Mouse (Mus musculus): Measurements from ENCODE around the gene Adcy1. TPM values are rescaled to one million over a fixed set of nuclear protein-coding genes. Genes with fewer than 3 reads are reported as not detected.

Gene Adcy1
- polyA plus RNA-seq, 1 experiment from 2014 or later, result 0.89 TPM

DNA sequence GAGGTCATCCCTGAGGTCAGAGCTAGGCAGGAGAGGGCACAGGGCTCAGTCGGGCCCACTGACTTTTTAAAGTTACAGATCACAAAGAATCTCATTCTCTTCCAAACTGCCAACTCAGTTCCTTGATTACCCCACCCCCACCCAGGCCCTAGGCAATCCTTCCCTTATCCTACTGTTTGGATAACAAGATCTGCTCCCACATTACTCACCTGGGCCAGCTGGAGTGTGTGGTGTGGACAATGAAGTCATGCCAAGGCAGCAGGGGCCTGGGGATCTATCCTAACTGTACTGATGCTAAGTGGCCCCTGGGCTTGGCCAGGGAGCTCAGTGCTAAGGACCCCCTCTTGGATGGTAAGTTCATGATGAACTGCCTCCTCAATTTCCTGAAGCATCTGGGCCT, 121.1 kb downstream of the Adcy1 start:
- H3K27me3 ChIP-seq, result no peaks in the 10 kb centered on the region
- H3K36me3 ChIP-seq, result no peaks in the 10 kb centered on the region
- no peak overlapping the region for H3K4me3 ChIP-seq (replicated peaks)
- no peak overlapping the region for H3K27ac ChIP-seq
- no peak overlapping the region for H3K4me2 ChIP-seq
- no peak overlapping the region for H3K9ac ChIP-seq (replicated peaks)
- no peak for ATAC-seq (ENCODE audit: insufficient number of reproducible peaks, insufficient read depth, low FRiP score, low TSS enrichment, low read depth)
- no peaks in the 10 kb centered on the region for H3K4me1 ChIP-seq (replicated peaks)
- no peaks in the 10 kb centered on the region for H3K9me3 ChIP-seq
- WGBS, result 33% methylated on average over 1 of the region's 1 CpGs

DNA sequence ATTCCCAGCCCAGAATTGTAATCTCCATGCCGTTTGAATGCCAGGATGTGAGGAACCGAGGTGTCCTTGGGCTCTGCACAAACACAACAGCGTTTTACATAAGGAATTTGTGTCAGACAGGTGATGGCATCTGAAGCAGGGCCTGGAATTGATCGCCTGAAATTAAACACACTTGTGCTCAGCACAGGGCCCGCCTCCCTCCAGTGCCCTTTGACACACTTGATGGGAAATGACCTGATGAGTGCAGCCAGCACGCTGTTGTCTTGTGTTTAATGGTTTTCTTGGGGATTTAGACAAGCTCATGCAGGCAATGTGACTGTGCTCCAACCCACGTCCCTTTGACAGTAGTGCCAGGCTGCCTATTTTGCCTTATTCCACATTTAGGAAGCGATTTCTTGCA, 124.2 kb downstream of the Adcy1 start:
- no peak overlapping the region for H3K27ac ChIP-seq
- H3K36me3 ChIP-seq, result no peaks in the 10 kb centered on the region
- no peak overlapping the region for H3K4me2 ChIP-seq
- H3K4me1 ChIP-seq (replicated peaks), result peaks cover 3% of the 10 kb centered on the region; the same call in 1 of the 2 replicates
- H3K9ac ChIP-seq (replicated peaks), result no peak overlapping the region
- ATAC-seq (ENCODE audit: insufficient number of reproducible peaks, insufficient read depth, low FRiP score, low TSS enrichment, low read depth), result no peak
- no peaks in the 10 kb centered on the region for H3K27me3 ChIP-seq
- H3K9me3 ChIP-seq, result no peaks in the 10 kb centered on the region
- H3K4me3 ChIP-seq (replicated peaks), result no peak overlapping the region
- 35% methylated on average over 8 of the region's 8 CpGs for WGBS

DNA sequence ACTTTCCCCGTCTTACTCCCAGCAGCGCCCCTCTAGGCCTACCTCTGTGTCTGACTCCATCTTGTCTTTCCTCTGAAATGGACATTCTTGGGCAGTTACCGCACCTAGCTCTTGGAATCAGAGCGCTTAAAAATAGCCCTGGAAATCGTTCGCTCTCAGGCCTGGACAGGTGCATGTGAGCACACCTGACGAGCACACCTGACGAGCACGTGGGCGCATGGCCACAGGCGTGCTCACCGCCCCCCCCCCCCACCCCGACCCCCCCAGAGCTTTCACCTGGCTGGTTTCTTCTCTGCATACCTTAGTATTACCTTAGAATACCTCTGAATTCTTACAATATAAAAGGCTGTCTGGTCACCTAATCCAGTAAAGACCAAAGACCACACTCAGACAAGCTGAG, 125.2 kb downstream of the Adcy1 start, which contains the start of gene Gm11985:
TSS of gene Gm11985 (minus strand) at position 101 of the 400 bp plus-strand sequence.
- Histone ChIP-seq H3K9me3 (no peaks in the 10 kb centered on the region), H3K27ac (no peak within 1 kb of the TSS), H3K4me1 (replicated peaks) (peaks cover 3% of the 10 kb centered on the region; the same call in 1 of the 2 replicates), H3K4me3 (replicated peaks) (no peak within 1 kb of the TSS), H3K36me3 (no peaks in the 10 kb centered on the region), H3K4me2 (no peak within 1 kb of the TSS), H3K9ac (replicated peaks) (no peak within 1 kb of the TSS), H3K27me3 (no peaks in the 10 kb centered on the region)
- 86% methylated on average over 13 of the region's 13 CpGs for WGBS
- no peak for ATAC-seq (ENCODE audit: insufficient number of reproducible peaks, insufficient read depth, low FRiP score, low TSS enrichment, low read depth)

DNA sequence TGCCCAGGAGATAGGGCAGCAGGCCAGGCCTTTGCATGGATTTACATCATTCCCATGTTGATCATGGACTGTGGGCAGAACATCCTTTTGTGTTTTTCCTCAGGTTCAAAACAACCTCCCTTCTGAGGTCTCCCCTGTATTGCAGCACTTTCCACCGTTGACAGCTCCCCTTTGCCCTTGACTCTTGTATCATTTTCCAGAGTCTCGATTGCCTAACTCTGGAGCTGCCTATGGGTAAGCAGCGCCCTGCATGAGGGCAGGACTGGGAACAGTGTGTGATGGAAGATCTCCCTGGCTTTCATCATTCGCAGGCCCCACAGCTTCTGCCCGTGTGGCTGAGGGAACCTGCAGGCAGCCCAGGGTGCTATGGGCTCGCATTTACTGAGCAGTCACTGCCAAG, 129.4 kb downstream of the Adcy1 start:
- Histone ChIP-seq H3K27me3 (no peaks in the 10 kb centered on the region), H3K4me1 (replicated peaks) (peaks cover 3% of the 10 kb centered on the region; the same call in 1 of the 2 replicates), H3K4me2 (no peak overlapping the region), H3K9ac (replicated peaks) (no peak overlapping the region), H3K27ac (no peak overlapping the region), H3K36me3 (no peaks in the 10 kb centered on the region), H3K9me3 (no peaks in the 10 kb centered on the region), H3K4me3 (replicated peaks) (no peak overlapping the region)
- 43% methylated on average over 6 of the region's 6 CpGs for WGBS
- ATAC-seq (ENCODE audit: insufficient number of reproducible peaks, insufficient read depth, low FRiP score, low TSS enrichment, low read depth), result no peak

DNA sequence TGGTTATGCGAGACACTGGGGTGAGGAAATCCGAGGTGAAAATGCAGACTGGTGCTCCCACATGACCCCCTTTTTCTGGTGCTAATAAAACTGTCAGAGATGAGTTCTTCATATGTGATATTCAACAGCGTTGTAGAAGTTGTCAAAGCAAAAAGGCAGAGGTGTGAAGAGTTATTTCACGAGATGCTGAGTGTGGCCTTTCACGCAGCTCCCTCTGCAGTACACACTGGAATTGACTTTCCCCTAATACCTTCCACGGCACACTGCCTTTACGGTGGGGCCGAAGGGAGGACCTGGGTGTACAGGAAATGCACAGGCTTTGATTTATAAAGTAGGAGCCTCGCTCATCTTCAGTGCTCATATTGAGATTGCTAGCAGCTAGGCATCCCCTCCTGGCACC, 129.8 kb downstream of the Adcy1 start:
- no peak overlapping the region for H3K4me2 ChIP-seq
- H3K27me3 ChIP-seq, result no peaks in the 10 kb centered on the region
- no peak overlapping the region for H3K27ac ChIP-seq
- ATAC-seq (ENCODE audit: insufficient number of reproducible peaks, insufficient read depth, low FRiP score, low TSS enrichment, low read depth), result no peak
- no peak overlapping the region for H3K9ac ChIP-seq (replicated peaks)
- WGBS, result 58% methylated on average over 9 of the region's 9 CpGs
- H3K9me3 ChIP-seq, result no peaks in the 10 kb centered on the region
- H3K4me3 ChIP-seq (replicated peaks), result no peak overlapping the region
- peaks cover 3% of the 10 kb centered on the region; the same call in 1 of the 2 replicates for H3K4me1 ChIP-seq (replicated peaks)
- H3K36me3 ChIP-seq, result no peaks in the 10 kb centered on the region

DNA sequence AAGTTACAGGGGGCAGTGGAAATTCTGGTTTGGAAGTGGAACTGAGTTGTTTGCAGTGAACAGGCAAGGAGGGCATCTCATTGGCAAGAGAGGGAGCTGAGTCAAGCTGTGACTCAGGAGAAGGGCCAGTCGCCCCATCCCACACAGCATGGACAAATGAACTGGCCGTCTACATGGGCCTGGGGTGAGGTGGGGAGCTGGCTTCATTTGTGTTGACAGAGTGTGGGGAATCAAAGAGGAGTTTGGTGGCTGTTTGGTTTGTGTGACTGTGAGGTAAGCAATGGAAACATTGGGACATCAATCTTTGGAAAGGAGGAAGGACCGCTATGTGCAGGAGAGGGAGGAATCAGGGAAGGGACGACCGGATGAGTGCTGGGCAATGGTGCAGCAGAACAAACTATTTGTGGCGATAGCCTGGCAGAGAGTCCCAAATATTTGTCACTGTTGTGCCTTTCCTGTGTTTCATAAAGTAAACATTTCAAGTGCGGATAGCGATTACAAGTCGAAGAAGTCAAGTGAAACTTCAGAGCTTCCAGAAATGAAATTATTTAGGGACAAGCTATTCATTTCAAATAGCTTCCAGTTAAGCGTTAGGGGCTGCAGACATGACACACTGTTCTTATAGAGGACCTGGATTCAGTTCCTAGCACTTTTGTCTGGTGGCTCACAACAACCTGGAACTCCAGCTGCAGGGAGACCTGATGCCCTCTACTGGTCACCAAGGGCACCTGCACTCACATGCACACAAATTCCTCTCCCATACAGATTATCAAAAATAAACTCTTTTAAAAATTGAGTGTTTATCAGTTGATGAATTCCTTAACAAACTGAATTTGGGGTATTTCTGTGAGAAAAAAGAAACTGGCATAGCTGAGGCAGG, 131.4 kb downstream of the Adcy1 start:
- Histone ChIP-seq H3K36me3 (no peaks in the 10 kb centered on the region), H3K9ac (replicated peaks) (no peak overlapping the region), H3K4me1 (replicated peaks) (peaks cover 3% of the 10 kb centered on the region; the same call in 1 of the 2 replicates), H3K27ac (no peak overlapping the region), H3K27me3 (no peaks in the 10 kb centered on the region), H3K4me2 (no peak overlapping the region), H3K4me3 (replicated peaks) (no peak overlapping the region), H3K9me3 (no peaks in the 10 kb centered on the region)
- no peak for ATAC-seq (ENCODE audit: insufficient number of reproducible peaks, insufficient read depth, low FRiP score, low TSS enrichment, low read depth)
- WGBS, result 93% methylated on average over 10 of the region's 10 CpGs

DNA sequence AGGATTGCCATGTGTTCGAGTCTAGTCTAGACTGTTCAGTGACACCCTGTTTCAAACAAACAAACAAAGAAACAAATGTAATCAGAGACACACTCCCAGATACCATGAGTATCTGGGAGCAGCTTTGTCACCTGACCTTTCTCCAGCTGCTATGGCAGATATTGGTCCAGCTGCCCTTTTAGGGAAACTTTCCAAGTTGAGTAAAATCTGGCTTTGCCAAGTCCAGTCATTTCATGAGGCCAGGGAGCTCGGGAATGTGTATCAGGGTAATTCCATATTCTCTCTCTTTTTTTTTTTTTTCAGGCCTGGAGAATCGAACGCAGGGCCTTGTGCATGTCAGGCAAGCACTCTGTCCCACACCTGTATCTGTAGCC, 132.0 kb downstream of the Adcy1 start:
- no peak overlapping the region for H3K4me3 ChIP-seq (replicated peaks)
- H3K4me1 ChIP-seq (replicated peaks), result no peaks in the 10 kb centered on the region
- H3K9me3 ChIP-seq, result no peaks in the 10 kb centered on the region
- no peak for ATAC-seq (ENCODE audit: insufficient number of reproducible peaks, insufficient read depth, low FRiP score, low TSS enrichment, low read depth)
- WGBS, result 84% methylated on average over 4 of the region's 4 CpGs
- H3K4me2 ChIP-seq, result no peak overlapping the region
- H3K27me3 ChIP-seq, result no peaks in the 10 kb centered on the region
- no peaks in the 10 kb centered on the region for H3K36me3 ChIP-seq
- H3K27ac ChIP-seq, result no peak overlapping the region
- no peak overlapping the region for H3K9ac ChIP-seq (replicated peaks)

DNA sequence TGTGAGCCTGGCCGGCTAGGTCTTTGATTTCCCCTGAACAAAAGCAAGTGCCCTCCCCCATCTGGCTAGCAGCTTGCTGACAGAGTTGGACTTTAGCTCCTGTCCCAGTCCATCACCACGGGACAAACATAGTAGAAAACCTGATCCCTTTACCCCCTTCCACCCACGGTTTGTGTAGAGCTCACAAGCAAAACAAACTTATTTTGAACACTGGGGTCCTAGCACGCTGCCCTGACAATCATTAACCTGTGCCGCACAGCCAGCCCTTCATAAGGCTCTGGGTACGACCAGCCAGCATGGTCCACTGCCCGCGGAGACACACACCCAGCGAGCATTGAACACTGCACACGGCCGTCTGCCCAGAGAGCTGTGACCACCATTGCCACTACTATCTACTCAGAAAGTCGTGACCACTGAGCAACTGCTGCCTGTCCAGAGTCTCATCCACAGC, 134.2 kb downstream of the Adcy1 start, which contains the start of gene Igfbp1:
TSS of gene Igfbp1 (plus strand) at position 292 of the 451 bp plus-strand sequence.
- H3K9me3 ChIP-seq, result no peaks in the 10 kb centered on the region
- H3K4me1 ChIP-seq (replicated peaks), result no peaks in the 10 kb centered on the region
- no peaks in the 10 kb centered on the region for H3K27me3 ChIP-seq
- no peak within 1 kb of the TSS for H3K4me2 ChIP-seq
- 72% methylated on average over 12 of the region's 12 CpGs for whole genome bisulfite sequencing
- no peak for ATAC-seq (ENCODE audit: insufficient number of reproducible peaks, insufficient read depth, low FRiP score, low TSS enrichment, low read depth)
- no peak within 1 kb of the TSS for H3K9ac ChIP-seq (replicated peaks)
- no peaks in the 10 kb centered on the region for H3K36me3 ChIP-seq
- H3K27ac ChIP-seq, result no peak within 1 kb of the TSS
- H3K4me3 ChIP-seq (replicated peaks), result no peak within 1 kb of the TSS

DNA sequence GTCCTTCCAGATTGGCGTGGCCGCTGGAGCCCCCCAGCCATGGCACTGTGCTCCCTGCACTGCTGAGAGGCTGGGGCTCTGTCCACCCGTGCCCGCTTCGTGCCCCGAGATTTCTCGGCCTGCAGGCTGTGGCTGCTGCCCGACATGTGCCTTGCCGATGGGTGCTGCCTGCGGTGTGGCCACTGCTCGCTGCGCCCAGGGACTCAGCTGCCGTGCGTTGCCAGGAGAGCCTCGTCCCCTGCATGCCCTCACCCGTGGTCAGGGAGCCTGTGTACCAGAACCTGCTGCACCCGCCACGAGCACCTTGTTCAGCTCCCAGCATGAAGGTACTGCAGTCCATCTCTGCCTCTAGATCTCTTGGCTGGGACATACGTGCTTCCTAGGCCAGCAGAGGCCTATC, 134.7 kb downstream of the Adcy1 start:
- Histone ChIP-seq H3K9me3 (no peaks in the 10 kb centered on the region), H3K4me2 (no peak overlapping the region), H3K9ac (replicated peaks) (no peak overlapping the region), H3K36me3 (no peaks in the 10 kb centered on the region), H3K27ac (no peak overlapping the region), H3K4me3 (replicated peaks) (no peak overlapping the region), H3K4me1 (replicated peaks) (no peaks in the 10 kb centered on the region), H3K27me3 (0 out of 2 replicates have a peak, but pooled peaks cover 2% of the 10 kb centered on the region)
- 90% methylated on average over 19 of the region's 19 CpGs for WGBS
- no peak for ATAC-seq (ENCODE audit: insufficient number of reproducible peaks, insufficient read depth, low FRiP score, low TSS enrichment, low read depth)

DNA sequence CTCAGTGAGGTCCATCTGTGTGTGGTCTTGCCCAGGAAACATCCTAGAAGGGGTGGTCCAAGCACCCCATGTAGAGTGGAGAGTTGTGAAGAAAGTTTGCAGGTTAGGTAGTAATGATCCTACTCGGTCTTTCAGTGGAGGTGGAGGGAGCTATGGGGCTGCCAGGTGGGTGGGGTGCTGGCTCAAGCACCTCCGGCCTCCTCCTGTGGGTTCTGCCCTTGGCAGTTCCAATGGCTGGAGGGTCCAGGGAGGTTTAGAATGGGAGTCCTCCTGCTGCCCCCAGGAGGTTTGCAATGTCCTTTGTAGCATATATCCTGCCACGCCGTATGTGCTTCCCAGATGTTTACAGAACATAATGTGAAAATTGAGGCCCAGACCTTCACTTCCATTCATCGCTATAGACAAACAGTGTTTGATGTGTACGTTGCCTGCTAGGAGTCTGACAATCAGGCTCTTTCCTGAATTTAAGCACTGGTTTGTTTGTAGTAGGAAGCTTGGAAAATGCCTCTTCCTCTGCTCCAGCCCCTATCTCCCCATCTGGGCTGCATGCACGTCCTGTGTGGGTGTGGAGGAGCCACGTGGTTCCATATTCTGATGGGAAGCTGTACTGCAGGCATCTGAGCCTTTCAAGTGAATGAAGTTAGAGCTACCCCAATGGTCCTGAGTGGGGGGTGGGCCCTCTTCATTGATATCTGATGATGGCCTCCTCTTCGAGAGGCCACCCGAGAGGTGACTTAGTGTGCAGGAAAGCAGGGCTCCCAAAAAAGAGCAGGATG, 135.4 kb downstream of the Adcy1 start:
- no peaks in the 10 kb centered on the region for H3K4me1 ChIP-seq (replicated peaks)
- no peak overlapping the region for H3K4me2 ChIP-seq
- no peak overlapping the region for H3K9ac ChIP-seq (replicated peaks)
- H3K36me3 ChIP-seq, result no peaks in the 10 kb centered on the region
- H3K27ac ChIP-seq, result no peak overlapping the region
- WGBS, result 79% methylated on average over 10 of the region's 10 CpGs
- no peak overlapping the region for H3K4me3 ChIP-seq (replicated peaks)
- ATAC-seq (ENCODE audit: insufficient number of reproducible peaks, insufficient read depth, low FRiP score, low TSS enrichment, low read depth), result no peak
- 0 out of 2 replicates have a peak, but pooled peaks cover 2% of the 10 kb centered on the region for H3K27me3 ChIP-seq
- H3K9me3 ChIP-seq, result no peaks in the 10 kb centered on the region

DNA sequence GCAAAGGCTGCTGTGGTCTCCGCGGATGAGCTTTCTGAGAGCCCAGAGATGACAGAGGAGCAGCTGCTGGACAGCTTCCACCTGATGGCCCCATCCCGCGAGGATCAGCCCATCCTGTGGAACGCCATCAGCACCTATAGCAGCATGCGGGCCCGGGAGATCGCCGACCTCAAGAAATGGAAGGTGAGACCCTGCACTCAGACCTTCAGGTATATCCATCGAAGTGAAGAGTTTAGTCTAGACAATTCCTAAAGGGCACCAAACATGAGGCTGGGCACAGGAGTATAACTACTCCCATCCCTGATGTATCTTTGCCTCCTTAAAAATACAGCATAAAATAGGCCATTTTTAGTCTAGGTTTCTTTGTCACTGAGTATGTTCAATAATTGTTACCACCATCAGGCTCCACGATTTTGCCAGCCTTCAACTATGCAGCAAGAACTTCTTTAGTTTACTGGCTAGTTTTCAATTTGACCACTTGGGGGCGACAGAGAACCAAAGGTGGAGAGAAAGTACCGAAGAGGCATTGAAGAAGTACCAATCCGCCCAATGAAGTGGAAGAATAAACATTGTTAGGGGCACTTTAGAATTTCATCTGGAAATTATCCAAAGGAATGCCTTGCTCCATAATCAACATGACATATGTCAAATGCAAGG, 136.6 kb downstream of the Adcy1 start:
- H3K9ac ChIP-seq (replicated peaks), result no peak overlapping the region
- no peaks in the 10 kb centered on the region for H3K36me3 ChIP-seq
- H3K27me3 ChIP-seq, result 0 out of 2 replicates have a peak, but pooled peaks cover 2% of the 10 kb centered on the region
- no peak overlapping the region for H3K4me3 ChIP-seq (replicated peaks)
- no peak overlapping the region for H3K27ac ChIP-seq
- 54% methylated on average over 14 of the region's 14 CpGs for WGBS
- H3K4me1 ChIP-seq (replicated peaks), result no peaks in the 10 kb centered on the region
- no peak for ATAC-seq (ENCODE audit: insufficient number of reproducible peaks, insufficient read depth, low FRiP score, low TSS enrichment, low read depth)
- H3K9me3 ChIP-seq, result no peaks in the 10 kb centered on the region
- H3K4me2 ChIP-seq, result no peak overlapping the region

All from limb, embryonic 12.5 days (tissue).